Mouse (Mus musculus) erythroblast, embryonic 14.5 days (primary cell): ENCODE measurements around the gene Kcnk10. TPM values are rescaled to one million over a fixed set of nuclear protein-coding genes. Genes with fewer than 3 reads are reported as not detected.

Experiments used
- H3K27me3 ChIP-seq: 2 replicates; pipeline ENCODE4 v1.6.1; 2012; ENCODE audit warnings: inconsistent platforms; ENCODE audit not compliant: control insufficient read depth
- H3K36me3 ChIP-seq: 2 replicates; pipeline ENCODE4 v1.6.1; 2012; ENCODE audit warnings: mild to moderate bottlenecking, inconsistent platforms; ENCODE audit not compliant: control insufficient read depth
- H3K4me1 ChIP-seq: 2 replicates; pipeline ENCODE4 v1.6.1; 2012; ENCODE audit warnings: inconsistent platforms; ENCODE audit not compliant: control insufficient read depth
- H3K4me3 ChIP-seq: replicated peaks from 2 replicates; pipeline ENCODE3; 2012; ENCODE audit warnings: moderate library complexity, mild to moderate bottlenecking, inconsistent platforms
- H3K9me3 ChIP-seq: 2 replicates; pipeline ENCODE4 v1.6.1; 2012; ENCODE audit warnings: low read length, inconsistent platforms, mixed read lengths; ENCODE audit not compliant: control insufficient read depth
- GATA1 ChIP-seq: IDR thresholded peaks from 2 replicates; pipeline ENCODE4 v1.6.1; 2012; ENCODE audit warnings: low read length, inconsistent platforms, mixed read lengths
- TAL1 ChIP-seq: IDR thresholded peaks from 3 replicates; pipeline ENCODE4 v1.6.1; 2012; ENCODE audit warnings: low read length, inconsistent platforms, mixed read lengths
- polyA plus RNA-seq: library from polyadenylated mRNA; stranded (reverse); fragments of >175 nt; gene quantifications from 2 replicates; pipeline ENCODE4 v1.2.3, GENCODE M21; 2012

The Kcnk10 gene
- polyA plus RNA-seq, 1 experiment, result not detected

GRCm38 (mm10) chr12:98406598-98406997 is 171.5 kb downstream of the Kcnk10 start:
- TF ChIP-seq TAL1 (no peak), GATA1 (no peak)
- Histone ChIP-seq H3K36me3 (no peaks in the 10 kb centered on the region), H3K27me3 (no peaks in the 10 kb centered on the region), H3K4me1 (no peaks in the 10 kb centered on the region), H3K9me3 (peaks cover 7% of the 10 kb centered on the region), H3K4me3 (no peak overlapping the region)

DNA sequence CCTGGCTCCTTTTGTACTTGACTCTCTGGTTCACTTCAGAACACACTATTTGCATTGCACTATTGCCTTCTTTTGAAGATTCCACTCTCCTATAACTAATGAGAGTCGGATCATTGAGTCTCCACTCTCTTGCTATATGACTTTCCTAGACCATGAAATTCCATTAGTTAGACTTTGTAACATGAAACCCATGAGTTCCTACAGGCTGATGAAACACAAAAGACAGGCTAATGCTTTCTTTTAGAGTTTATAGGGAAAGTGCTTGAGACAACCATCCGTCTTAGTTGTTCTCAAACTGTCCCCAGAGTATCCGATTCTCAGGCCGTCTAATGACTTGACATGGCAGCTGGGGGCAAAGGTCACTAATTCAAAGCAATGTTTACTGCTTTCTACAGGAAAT is 172.0 kb downstream of the Kcnk10 start:
- Histone ChIP-seq H3K36me3 (no peaks in the 10 kb centered on the region), H3K4me1 (no peaks in the 10 kb centered on the region), H3K27me3 (no peaks in the 10 kb centered on the region), H3K9me3 (peaks cover 7% of the 10 kb centered on the region), H3K4me3 (no peak overlapping the region)
- TF ChIP-seq GATA1, result no peak
- TF ChIP-seq TAL1, result no peak

DNA sequence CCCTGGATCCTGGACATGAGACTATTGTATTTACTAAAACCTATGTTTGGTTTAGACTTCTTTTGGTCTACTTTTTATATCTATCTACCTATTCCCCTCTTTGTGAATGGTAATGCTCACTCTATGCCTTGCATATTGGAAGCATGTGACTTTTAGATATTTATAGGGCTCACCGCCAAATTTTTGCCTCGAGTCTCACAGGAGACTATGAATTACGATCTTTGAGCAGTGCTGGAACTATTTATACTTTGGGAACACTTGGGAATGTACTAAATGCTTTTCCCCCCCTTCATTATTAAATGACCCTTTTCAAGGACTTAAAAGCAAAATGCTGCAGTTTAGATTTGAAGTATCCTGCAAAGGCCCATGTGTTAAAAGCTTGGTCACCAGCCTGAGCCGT is 181.5 kb downstream of the Kcnk10 start:
- TF ChIP-seq TAL1 (no peak), GATA1 (no peak)
- no peaks in the 10 kb centered on the region for H3K36me3 ChIP-seq
- H3K27me3 ChIP-seq, result no peaks in the 10 kb centered on the region
- H3K4me3 ChIP-seq, result no peak overlapping the region
- no peaks in the 10 kb centered on the region for H3K4me1 ChIP-seq
- peaks cover 10% of the 10 kb centered on the region for H3K9me3 ChIP-seq

- Histone ChIP-seq H3K4me3 (no peak overlapping the region), H3K4me1 (no peaks in the 10 kb centered on the region), H3K27me3 (no peaks in the 10 kb centered on the region), H3K9me3 (peaks cover 10% of the 10 kb centered on the region), H3K36me3 (no peaks in the 10 kb centered on the region)
- TF ChIP-seq GATA1 (no peak), TAL1 (no peak)
These were observed 184.0 kb downstream of the Kcnk10 start for GRCm38 (mm10) chr12:98394115-98394514.

DNA sequence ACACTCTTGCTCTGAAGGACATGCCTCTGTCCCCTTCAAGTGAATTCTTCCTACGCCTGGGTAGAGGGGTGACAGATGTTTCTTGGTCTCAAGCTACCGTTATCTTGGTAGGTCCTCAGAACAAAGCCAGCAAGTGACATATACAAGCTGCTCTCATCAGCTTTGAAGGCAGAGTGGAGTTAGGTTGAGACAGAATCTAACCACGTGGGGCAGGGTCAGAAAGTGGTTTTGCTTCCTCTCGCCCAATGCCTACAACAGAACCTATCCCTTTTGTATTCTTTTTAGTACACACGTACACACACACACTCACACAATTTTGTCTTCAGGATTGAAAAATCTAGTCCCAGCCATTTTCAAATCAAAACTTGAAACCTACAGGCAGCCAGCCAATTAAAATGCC is 186.8 kb downstream of the Kcnk10 start:
- no peaks in the 10 kb centered on the region for H3K27me3 ChIP-seq
- no peak for TF ChIP-seq TAL1
- TF ChIP-seq GATA1, result no peak
- H3K9me3 ChIP-seq, result peaks cover 18% of the 10 kb centered on the region
- no peaks in the 10 kb centered on the region for H3K4me1 ChIP-seq
- no peak overlapping the region for H3K4me3 ChIP-seq
- no peaks in the 10 kb centered on the region for H3K36me3 ChIP-seq

- Histone ChIP-seq H3K4me1 (no peaks in the 10 kb centered on the region), H3K9me3 (peaks cover 19% of the 10 kb centered on the region), H3K36me3 (no peaks in the 10 kb centered on the region), H3K4me3 (no peak overlapping the region), H3K27me3 (no peaks in the 10 kb centered on the region)
- TF ChIP-seq GATA1 (no peak), TAL1 (no peak)
These were observed 188.5 kb downstream of the Kcnk10 start for GRCm38 (mm10) chr12:98389618-98390017.

Other genes starting within 250 kb of the Kcnk10 start
- gene Spata7, start 49.8 kb upstream of the Kcnk10 start, polyA plus RNA-seq, result 0.03 and 0.08 TPM in 2 replicates
- not detected in 2 replicates for gene Ptpn21, start 159.1 kb upstream of the Kcnk10 start, polyA plus RNA-seq
- gene Zc3h14, start 168.7 kb upstream of the Kcnk10 start, polyA plus RNA-seq, result 0.36 and 0.65 TPM in 2 replicates